Mouse (Mus musculus) ES-Bruce4 (cell line): ENCODE data around the gene Fmn2. TPM values are rescaled to one million over a fixed set of nuclear protein-coding genes. Genes with fewer than 3 reads are reported as not detected.

Experiments used
- H3K27ac ChIP-seq: 2 replicates; pipeline ENCODE4 v1.5.1; 2012; ENCODE audit warnings: low read length, inconsistent platforms; ENCODE audit not compliant: insufficient read depth
- H3K27me3 ChIP-seq: 2 replicates; pipeline ENCODE4 v1.6.1; 2012; ENCODE audit warnings: mild to moderate bottlenecking, low read length, inconsistent platforms; ENCODE audit not compliant: control insufficient read depth, poor library complexity, insufficient read depth, severe bottlenecking
- H3K36me3 ChIP-seq: 2 replicates; pipeline ENCODE4 v1.6.1; 2012; ENCODE audit warnings: inconsistent platforms, mild to moderate bottlenecking, low read length, moderate library complexity; ENCODE audit not compliant: control insufficient read depth, poor library complexity, insufficient read depth, severe bottlenecking
- H3K4me1 ChIP-seq: one replicate; pipeline ENCODE4 v1.8.1; 2011; ENCODE audit warnings: low read length; ENCODE audit not compliant: control insufficient read depth, insufficient read depth
- H3K4me3 ChIP-seq: 2 replicates; pipeline ENCODE4 v1.5.1; 2011; ENCODE audit warnings: low read depth, mild to moderate bottlenecking, low read length
- H3K9ac ChIP-seq: 2 replicates; pipeline ENCODE4 v1.6.1; 2012; ENCODE audit warnings: low read depth, mild to moderate bottlenecking, inconsistent platforms; ENCODE audit not compliant: poor library complexity, severe bottlenecking
- H3K9me3 ChIP-seq: replicated peaks from 2 replicates; pipeline ENCODE4 v1.6.1; 2012; ENCODE audit warnings: mild to moderate bottlenecking, low read length, inconsistent platforms; ENCODE audit not compliant: control insufficient read depth, poor library complexity, insufficient read depth, severe bottlenecking
- CTCF ChIP-seq: IDR thresholded peaks from one replicate; pipeline ENCODE4 v1.8.1; 2011; ENCODE audit warnings: low read depth, low read length
- EP300 ChIP-seq: IDR thresholded peaks from 2 replicates; pipeline ENCODE4 v1.6.1; 2011; ENCODE audit warnings: low read depth, low read length; ENCODE audit not compliant: insufficient read depth
- POLR2A ChIP-seq: IDR thresholded peaks from one replicate; pipeline ENCODE4 v1.8.1; 2011; ENCODE audit warnings: low read length; ENCODE audit not compliant: insufficient read depth
- polyA plus RNA-seq: library from polyadenylated mRNA; stranded (reverse); fragments of >200 nt; gene quantifications from 2 replicates; pipeline ENCODE4 v1.2.4, GENCODE M21; 2011; ENCODE audit warnings: low read depth; ENCODE audit not compliant: missing spikeins, insufficient read depth, insufficient read length

Fmn2 gene
- polyA plus RNA-seq, 1 experiment = 4.0 TPM

DNA sequence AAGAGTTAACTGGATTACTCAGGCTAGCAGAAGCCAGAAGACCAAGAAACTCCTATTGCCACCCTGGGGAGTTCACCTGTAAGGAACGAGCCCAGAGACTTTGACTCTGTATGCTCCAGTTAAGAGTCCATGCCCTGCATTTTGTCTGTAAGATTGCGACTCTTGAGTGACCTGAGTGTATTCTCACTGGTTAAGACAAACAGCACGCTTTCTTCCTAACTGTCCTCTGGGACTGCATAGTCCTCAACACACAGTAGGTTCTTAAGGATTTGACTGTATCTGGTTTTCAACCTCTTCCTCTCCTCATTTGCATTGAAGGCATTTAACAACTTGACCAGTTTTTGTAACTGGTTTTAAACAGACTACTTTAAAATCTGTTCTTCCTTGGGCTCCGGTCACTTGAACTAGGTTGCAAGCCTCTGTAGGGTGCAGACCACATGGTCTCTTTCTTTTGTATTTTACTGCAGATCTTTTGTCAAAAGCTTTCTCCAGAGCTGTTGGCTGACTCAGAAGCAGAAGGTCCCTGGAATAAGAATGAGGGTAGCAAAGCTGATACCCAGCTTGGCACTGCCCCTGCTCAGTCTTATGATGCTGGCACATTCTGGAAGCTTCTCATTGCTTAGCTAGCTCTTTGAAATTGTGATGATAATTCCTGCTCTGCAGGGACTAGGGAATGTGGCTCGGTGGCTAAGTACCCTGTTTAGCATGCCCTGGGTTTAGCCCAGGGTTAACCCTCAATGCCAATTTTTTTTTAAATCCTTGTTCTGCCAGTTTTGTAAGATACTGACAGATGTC, 20.5 kb downstream of the Fmn2 start:
- no peak overlapping the region for H3K9ac ChIP-seq
- H3K27ac ChIP-seq = peak overlapping the region; percentile 40; the same call in 1 of the 2 replicates
- no peak overlapping the region for H3K4me3 ChIP-seq
- H3K4me1 ChIP-seq = peaks cover 2% of the 10 kb centered on the region
- TF ChIP-seq EP300 (no peak), POLR2A (no peak), CTCF (no peak)
- no peaks in the 10 kb centered on the region for H3K27me3 ChIP-seq
- H3K9me3 ChIP-seq = peaks cover 23% of the 10 kb centered on the region
- H3K36me3 ChIP-seq = no peaks in the 10 kb centered on the region

DNA sequence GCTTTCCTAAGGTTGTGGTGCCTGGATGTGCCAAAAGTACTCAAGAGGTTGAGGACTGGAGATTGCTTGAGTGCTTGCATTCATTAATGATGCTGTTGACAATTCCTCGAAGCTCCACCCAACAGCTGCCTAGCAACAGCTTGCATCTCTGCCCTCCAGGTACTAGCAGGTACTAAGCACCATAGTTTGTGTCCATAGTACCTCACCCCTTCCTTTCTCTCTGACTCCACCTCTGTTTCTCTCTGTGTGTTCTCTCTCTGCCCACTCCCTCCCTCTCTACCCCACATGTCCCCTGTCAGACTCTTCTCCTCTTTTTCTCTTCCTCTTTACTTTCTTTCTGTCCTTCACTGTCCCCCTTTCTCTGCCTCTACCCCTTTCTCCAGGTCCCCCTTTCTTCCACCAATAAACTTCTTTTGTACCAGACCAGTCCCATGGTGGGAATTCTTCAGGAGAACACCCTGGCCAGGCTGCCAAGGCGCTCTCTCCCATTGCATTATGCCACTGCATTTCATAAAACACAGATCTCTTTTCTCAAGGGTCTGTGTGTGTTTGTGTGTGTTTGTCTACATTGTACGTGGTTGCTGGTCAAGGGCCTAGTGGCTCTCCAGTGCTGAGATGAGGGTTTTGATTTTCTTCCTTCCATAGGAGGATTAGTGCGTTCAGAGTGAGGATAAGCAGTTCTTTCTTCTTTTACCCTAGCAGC, 21.3 kb downstream of the Fmn2 start:
- Histone ChIP-seq H3K4me1 (peaks cover 2% of the 10 kb centered on the region), H3K9ac (no peak overlapping the region), H3K36me3 (no peaks in the 10 kb centered on the region), H3K9me3 (peaks cover 23% of the 10 kb centered on the region), H3K4me3 (no peak overlapping the region), H3K27me3 (no peaks in the 10 kb centered on the region), H3K27ac (peak overlapping the region; percentile 63)
- TF ChIP-seq EP300 (peak; percentile 40; the same call in 1 of the 2 replicates), POLR2A (no peak), CTCF (no peak)

DNA sequence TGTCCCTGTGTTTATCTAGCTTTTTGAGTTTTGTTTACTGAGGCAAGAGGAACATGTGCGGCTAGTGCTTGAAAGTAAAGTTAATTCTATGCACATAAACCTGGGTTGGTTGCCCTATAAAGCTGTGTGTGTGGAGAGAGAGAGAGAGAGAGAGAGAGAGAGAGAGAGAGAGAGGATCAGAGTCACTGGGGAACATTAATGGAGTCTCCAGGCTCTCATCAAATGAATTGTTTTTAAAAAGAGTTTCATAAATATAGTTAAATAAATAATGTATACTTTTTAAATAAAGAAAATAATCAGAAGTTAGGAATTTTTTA, 21.8 kb downstream of the Fmn2 start:
- TF ChIP-seq POLR2A (no peak), CTCF (no peak), EP300 (no peak)
- H3K36me3 ChIP-seq = no peaks in the 10 kb centered on the region
- H3K9ac ChIP-seq = no peak overlapping the region
- peaks cover 19% of the 10 kb centered on the region for H3K9me3 ChIP-seq
- no peak overlapping the region for H3K4me3 ChIP-seq
- peaks cover 2% of the 10 kb centered on the region for H3K4me1 ChIP-seq
- no peaks in the 10 kb centered on the region for H3K27me3 ChIP-seq
- no peak overlapping the region; the same call in 1 of the 2 replicates for H3K27ac ChIP-seq

DNA sequence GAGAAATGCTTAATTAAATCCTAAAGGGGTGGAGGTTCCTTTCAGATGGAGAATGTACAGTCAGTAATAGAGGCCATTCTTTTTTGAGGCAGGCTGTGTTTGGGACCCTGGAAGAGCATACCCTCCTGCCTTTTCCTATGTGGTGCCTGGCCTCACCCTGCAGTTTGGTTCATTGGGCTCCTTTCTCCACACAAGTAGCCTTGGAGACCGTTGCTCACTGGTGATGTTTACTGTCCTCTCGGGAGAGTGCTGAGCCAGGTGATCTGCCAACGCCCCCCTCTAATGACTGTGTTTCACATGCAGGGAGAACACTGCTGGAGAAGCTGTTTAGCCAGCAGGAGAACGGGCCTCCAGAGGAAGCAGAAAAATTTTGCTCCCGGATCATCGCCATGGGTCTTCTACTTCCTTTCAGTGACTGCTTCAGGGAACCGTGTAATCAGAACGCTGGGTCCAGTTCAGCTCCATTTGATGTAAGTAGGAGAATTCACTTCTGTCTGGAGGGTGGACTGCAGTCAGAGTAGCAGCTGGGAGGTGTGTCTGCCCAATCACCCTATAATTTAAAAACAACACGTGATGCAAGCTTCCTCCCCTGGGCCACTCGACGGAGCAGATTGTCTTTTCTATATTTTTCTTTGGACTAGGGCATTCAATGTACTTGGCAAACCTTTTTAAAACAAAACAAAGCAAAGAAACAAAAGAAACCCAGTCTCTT, 35.3 kb downstream of the Fmn2 start:
- no peaks in the 10 kb centered on the region for H3K36me3 ChIP-seq
- no peaks in the 10 kb centered on the region for H3K9me3 ChIP-seq
- no peak overlapping the region for H3K4me3 ChIP-seq
- TF ChIP-seq POLR2A = no peak
- no peak for TF ChIP-seq CTCF
- no peak for TF ChIP-seq EP300
- H3K27me3 ChIP-seq = no peaks in the 10 kb centered on the region
- no peak overlapping the region for H3K9ac ChIP-seq
- no peak overlapping the region for H3K27ac ChIP-seq
- H3K4me1 ChIP-seq = no peaks in the 10 kb centered on the region

DNA sequence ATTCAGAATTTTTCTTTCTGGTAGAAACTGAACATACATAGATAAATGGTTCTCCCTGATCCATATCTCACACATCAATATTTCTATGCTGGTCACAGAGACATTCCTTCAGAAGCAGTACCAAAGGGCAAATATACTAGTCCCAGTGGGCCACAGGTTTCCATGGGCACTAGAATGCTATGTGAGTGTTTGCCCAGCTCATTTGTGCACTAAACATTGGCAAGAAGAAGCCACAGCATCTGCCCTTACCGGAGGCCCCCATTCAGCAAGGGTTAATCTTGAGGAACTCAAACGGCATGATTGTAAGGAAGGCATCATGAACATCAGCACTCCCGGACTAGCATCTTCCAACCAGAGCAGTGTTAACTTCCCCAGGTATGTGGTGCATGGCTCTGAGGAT, 35.9 kb downstream of the Fmn2 start:
- no peak for TF ChIP-seq CTCF
- no peak for TF ChIP-seq EP300
- TF ChIP-seq POLR2A = no peak
- H3K27me3 ChIP-seq = no peaks in the 10 kb centered on the region
- no peaks in the 10 kb centered on the region for H3K9me3 ChIP-seq
- H3K4me1 ChIP-seq = no peaks in the 10 kb centered on the region
- H3K36me3 ChIP-seq = no peaks in the 10 kb centered on the region
- no peak overlapping the region for H3K9ac ChIP-seq
- no peak overlapping the region for H3K27ac ChIP-seq
- no peak overlapping the region for H3K4me3 ChIP-seq
